Mouse (Mus musculus) limb, embryonic 10.5 days (tissue): ENCODE measurements at regions not wholly inside any gene's neighbourhood (a gene's known extent, or its start where the extent isn't known, plus 50 kb on each side); places are given as distances from the start of the nearest gene placed in this dataset.
A peak's percentile ranks its signal among the peaks of the same experiment; 100 is the strongest.

Experiments used
- DNase-seq: peaks from one replicate; pipeline ENCODE4 v3.0.0-alpha.2; 2017; ENCODE audit warnings: low spot score
- H3K27ac ChIP-seq: fragments of 300-500 bp; sonication (generic); 2 replicates; pipeline ENCODE4 v1.5.1; 2016; ENCODE audit warnings: mild to moderate bottlenecking
- H3K27me3 ChIP-seq: fragments of 300-500 bp; sonication (generic); 2 replicates; pipeline ENCODE4 v1.6.1; 2016; ENCODE audit warnings: low read depth, mild to moderate bottlenecking; ENCODE audit not compliant: poor library complexity, severe bottlenecking
- H3K36me3 ChIP-seq: fragments of 300-500 bp; sonication (generic); 2 replicates; pipeline ENCODE4 v1.6.1; 2016; ENCODE audit warnings: mild to moderate bottlenecking, moderate library complexity
- H3K4me1 ChIP-seq: fragments of 300-500 bp; sonication (generic); 2 replicates; pipeline ENCODE4 v1.6.1; 2016
- H3K4me3 ChIP-seq: fragments of 300-500 bp; sonication (generic); 2 replicates; pipeline ENCODE4 v1.5.1; 2016; ENCODE audit warnings: mild to moderate bottlenecking, moderate library complexity
- H3K9me3 ChIP-seq: fragments of 300-500 bp; sonication (generic); replicated peaks from 2 replicates; pipeline ENCODE4 v1.6.1; 2016; ENCODE audit warnings: mild to moderate bottlenecking
- WGBS: fragments of 180-500 bp; shearing (Covaris S2); methylation state at CpG from one replicate; pipeline ENCODE4 v1.1.7; 2016; 5-methylcytosine and 5-hydroxymethylcytosine counted together

DNA sequence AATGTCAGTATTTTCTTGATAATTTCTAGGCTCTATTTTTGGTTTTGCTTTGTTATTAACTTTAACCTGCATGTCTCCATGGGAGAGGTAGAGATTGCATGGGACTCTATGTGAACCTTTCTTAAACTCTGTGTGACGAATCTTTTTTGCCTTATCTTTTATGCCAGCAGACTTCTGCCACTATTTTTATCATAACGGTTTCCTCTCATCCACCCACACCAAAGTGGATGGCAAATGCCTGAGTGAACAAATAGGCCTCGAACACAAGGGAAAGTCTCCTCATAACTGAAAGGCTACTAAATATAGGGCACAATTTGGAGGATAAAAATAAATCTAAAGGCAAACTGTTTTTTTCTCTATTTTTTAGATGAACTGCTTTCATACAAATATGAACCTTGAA, 343.3 kb upstream of the Ctso start:
- Histone ChIP-seq H3K36me3 (no peaks in the 10 kb centered on the region), H3K4me1 (no peaks in the 10 kb centered on the region; the same call in 1 of the 2 replicates), H3K9me3 (no peaks in the 10 kb centered on the region), H3K27ac (no peak overlapping the region), H3K4me3 (no peak overlapping the region), H3K27me3 (no peaks in the 10 kb centered on the region)
- WGBS = 87% methylated on average over 3 of the region's 3 CpGs
- no peak for DNase-seq

DNA sequence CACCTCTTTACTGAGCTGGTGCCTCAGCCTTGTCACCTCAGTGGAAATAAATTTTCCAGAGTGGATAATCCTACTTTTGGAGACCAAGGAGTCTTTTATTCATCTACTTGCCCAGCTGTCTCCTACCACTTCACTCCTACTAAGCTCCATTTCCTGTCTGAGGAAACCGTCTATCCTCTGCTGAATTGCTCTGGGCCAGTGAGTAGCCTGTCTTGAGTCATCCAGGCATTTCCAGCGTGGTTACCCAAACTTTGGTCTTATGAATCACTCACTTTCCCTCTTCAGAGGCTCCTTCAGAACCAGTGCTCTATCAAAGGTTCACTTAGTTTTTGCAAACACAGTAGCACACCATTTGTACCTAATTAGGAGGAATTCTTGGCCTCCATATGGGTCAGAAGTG, 303.2 kb upstream of the Ctso start:
- H3K27ac ChIP-seq = no peak overlapping the region
- 55% methylated on average over 2 of the region's 2 CpGs for WGBS

DNA sequence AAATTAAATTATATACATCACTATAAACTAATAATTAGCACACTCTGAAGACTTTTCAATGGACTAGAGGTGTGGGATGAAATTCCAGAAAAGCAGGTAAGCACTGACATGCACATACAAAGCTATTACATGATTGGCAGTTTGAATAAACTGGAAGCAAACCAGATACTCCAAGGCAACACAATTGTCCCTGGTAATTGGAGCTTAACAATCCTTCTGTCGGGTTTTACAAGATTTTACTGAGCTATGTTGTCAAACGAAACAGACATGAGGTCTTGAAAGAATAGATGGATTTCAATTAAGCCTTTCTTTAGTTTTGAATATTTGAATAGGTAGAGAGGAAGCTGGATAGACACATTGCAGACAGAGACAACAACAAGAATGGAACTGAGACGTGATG, 273.9 kb upstream of the Ctso start:
- 53% methylated on average over 3 of the region's 3 CpGs for WGBS
- H3K4me3 ChIP-seq = no peak overlapping the region
- H3K27me3 ChIP-seq = no peaks in the 10 kb centered on the region
- no peak for DNase-seq
- no peak overlapping the region for H3K27ac ChIP-seq
- H3K4me1 ChIP-seq = peaks cover 5% of the 10 kb centered on the region; the same call in 1 of the 2 replicates
- no peaks in the 10 kb centered on the region for H3K36me3 ChIP-seq
- no peaks in the 10 kb centered on the region for H3K9me3 ChIP-seq

More for the DNA sequence above, 303.2 kb upstream of the Ctso start:
- no peak overlapping the region for H3K4me3 ChIP-seq
- H3K9me3 ChIP-seq = no peaks in the 10 kb centered on the region
- H3K4me1 ChIP-seq = no peaks in the 10 kb centered on the region
- no peak for DNase-seq
- H3K27me3 ChIP-seq = no peaks in the 10 kb centered on the region
- no peaks in the 10 kb centered on the region for H3K36me3 ChIP-seq

DNA sequence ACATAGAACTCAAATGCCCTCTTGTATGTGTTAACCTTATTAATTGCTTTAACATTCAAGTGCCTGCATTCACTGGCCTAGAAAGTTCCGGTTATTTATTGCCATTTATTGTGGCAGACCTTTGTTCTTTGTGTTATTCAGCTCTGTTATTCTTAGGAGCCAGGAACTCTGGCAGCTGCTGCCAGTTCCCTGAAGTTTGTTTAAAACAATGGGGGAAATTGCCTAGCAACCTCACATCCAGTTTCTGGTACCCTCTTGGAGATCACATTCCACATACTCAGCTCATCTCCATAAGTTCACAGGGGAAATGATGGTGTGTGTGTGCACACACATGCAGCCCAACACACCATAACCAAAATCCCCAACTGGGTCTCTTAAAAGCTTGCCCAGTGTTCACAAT, 270.8 kb upstream of the Ctso start:
- no peak overlapping the region for H3K4me3 ChIP-seq
- no peaks in the 10 kb centered on the region for H3K36me3 ChIP-seq
- no peaks in the 10 kb centered on the region for H3K27me3 ChIP-seq
- H3K9me3 ChIP-seq = no peaks in the 10 kb centered on the region
- WGBS = 67% methylated on average over 1 of the region's 1 CpGs
- peaks cover 5% of the 10 kb centered on the region; the same call in 1 of the 2 replicates for H3K4me1 ChIP-seq
- no peak overlapping the region for H3K27ac ChIP-seq
- DNase-seq = no peak

DNA sequence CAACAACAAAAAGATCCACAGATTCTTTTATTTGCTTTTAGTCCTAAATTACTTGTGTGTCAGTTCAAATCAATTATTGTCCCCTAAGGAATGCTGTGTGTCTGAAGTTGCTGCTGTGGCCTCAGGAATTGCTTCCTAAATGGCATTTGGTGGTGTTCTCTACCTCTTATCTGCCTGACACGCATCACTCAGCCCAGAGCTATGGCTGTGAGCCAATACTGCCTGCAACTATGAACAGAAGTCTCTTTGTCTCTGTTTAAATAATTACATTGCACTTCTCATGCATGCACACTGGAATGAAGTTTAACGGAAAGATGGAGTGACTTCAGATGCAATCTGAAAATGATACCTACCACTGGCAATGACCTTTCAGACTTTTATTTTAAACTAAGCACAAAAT, 266.1 kb upstream of the Ctso start:
- DNase-seq = no peak
- no peaks in the 10 kb centered on the region for H3K36me3 ChIP-seq
- H3K27ac ChIP-seq = no peak overlapping the region
- H3K4me1 ChIP-seq = peaks cover 5% of the 10 kb centered on the region; the same call in 1 of the 2 replicates
- no peaks in the 10 kb centered on the region for H3K27me3 ChIP-seq
- 68% methylated on average over 2 of the region's 2 CpGs for WGBS
- no peak overlapping the region for H3K4me3 ChIP-seq
- H3K9me3 ChIP-seq = no peaks in the 10 kb centered on the region

DNA sequence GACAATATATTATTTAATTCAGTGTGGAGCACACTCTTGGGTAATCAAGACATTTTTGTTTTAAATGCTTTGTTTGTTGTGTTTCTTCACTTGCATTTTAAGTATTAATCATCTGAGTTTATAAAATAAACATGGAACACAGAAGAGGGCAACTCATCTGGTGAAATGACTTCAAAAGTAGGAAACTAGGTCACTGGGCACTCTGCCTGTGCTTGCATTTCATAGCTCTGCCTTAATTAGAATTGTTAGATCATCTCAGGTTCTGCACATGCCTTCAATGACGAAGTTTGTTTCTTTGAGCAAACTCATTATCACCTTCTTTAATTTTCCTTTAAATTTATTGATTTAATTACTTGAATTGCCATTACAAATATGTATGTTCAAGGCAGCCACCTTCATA, 255.8 kb upstream of the Ctso start:
- no peak overlapping the region for H3K4me3 ChIP-seq
- WGBS = 75% methylated on average over 1 of the region's 1 CpGs
- no peaks in the 10 kb centered on the region for H3K9me3 ChIP-seq
- H3K4me1 ChIP-seq = no peaks in the 10 kb centered on the region
- no peaks in the 10 kb centered on the region for H3K36me3 ChIP-seq
- DNase-seq = no peak
- no peaks in the 10 kb centered on the region for H3K27me3 ChIP-seq
- H3K27ac ChIP-seq = no peak overlapping the region

DNA sequence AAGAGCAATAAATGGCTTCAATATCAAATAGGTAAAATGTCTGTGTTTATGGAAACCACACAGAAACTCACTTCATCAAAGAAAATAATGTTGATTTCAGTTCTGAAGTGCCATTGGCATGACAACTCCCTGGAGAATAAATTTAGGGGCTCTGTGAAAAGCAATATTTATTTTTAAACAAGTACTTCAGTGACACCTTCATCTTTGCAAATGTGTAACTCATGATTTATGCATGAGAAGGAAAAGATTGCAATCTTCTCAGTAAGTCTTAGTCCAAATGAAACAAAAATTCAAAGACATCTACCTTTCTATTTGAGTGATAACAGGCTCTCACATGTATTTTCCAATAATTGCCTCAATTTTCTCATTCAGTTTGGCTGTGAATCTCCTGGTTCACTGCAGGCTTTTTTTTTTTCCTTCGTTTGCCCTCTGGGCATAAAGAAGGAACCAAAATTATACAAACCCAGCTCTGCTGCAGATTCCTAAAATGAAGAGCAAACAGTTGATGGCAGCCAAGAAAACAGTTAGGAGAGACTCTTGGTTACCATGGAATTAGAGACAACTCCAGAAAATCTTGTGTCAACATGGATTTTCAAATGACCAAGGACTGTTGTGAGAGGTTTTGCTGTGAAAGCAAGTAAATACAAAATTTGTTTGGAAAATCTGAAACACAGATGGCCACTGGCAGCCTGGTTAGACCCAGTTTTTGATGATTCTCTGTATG, 230.3 kb upstream of the Ctso start:
- Histone ChIP-seq H3K4me1 (no peaks in the 10 kb centered on the region), H3K9me3 (no peaks in the 10 kb centered on the region), H3K4me3 (no peak overlapping the region), H3K36me3 (no peaks in the 10 kb centered on the region), H3K27me3 (no peaks in the 10 kb centered on the region), H3K27ac (no peak overlapping the region)
- WGBS = 52% methylated on average over 1 of the region's 1 CpGs
- no peak for DNase-seq

DNA sequence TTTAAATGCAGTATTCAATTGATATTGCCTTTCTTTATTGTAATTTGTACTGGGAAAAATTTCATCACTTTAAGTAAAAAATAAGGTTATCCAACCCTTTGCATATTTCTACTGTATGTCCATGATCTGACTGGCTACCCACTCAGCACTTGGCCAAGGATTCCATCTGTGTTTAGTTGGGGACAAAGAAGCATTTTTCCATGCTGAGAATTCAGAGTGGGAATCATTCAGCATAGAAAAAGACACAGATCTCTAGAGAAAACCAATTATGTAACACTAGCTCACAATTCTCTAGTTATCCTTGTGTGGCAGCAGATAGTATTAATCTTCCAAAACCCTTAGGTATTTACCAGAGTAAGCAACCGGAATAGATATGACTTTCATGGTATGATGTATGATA, 213.5 kb upstream of the Ctso start:
- no peak overlapping the region for H3K4me3 ChIP-seq
- WGBS = 94% methylated on average over 1 of the region's 1 CpGs
- no peaks in the 10 kb centered on the region for H3K27me3 ChIP-seq
- DNase-seq = no peak
- H3K36me3 ChIP-seq = no peaks in the 10 kb centered on the region
- no peaks in the 10 kb centered on the region for H3K9me3 ChIP-seq
- H3K27ac ChIP-seq = no peak overlapping the region
- no peaks in the 10 kb centered on the region for H3K4me1 ChIP-seq

DNA sequence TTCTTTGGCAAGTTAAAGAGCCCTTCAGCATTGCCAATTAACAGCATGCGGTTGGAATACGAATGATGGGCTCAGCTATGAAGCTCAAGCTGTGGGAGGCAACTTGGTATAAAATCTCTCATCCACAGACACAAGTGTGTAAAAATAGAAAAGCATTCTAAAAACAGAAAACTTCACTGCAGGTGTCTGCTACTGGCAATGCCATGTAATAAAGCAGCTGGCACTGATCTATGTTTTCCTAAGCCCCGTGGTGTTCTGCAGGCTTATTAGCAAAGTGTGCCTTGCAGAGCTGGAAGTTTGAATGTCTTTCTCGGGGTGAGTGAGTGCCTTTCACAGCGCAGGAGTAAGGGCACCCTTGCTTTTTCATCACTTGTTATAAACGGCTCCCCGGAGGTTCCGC, 196.9 kb upstream of the Ctso start:
- WGBS = 76% methylated on average over 8 of the region's 8 CpGs
- no peak overlapping the region for H3K4me3 ChIP-seq
- H3K27me3 ChIP-seq = no peaks in the 10 kb centered on the region
- no peaks in the 10 kb centered on the region for H3K9me3 ChIP-seq
- H3K4me1 ChIP-seq = 0 out of 2 replicates have a peak, but pooled peaks cover 4% of the 10 kb centered on the region
- no peak overlapping the region for H3K27ac ChIP-seq
- DNase-seq = no peak
- no peaks in the 10 kb centered on the region for H3K36me3 ChIP-seq

DNA sequence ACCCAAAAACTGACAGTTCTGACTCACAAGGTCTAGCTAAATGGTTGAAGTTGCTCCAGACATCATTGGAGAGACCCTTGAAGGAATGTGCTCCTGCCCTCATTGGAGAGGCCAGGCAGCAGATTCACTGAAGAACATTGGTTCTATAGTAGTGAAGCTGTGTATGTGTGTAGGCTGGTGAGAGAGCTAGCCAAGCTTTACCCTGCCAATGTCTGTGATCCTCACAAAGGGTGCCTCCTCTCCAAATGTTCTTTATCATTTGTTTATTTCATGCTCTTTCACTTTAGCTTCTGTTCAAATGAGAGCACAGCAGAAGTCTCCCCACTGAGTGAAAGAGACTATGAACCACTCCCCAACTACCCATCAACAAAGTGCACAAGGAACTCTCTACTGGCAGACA, 195.6 kb upstream of the Ctso start:
- no peak for DNase-seq
- H3K27me3 ChIP-seq = no peaks in the 10 kb centered on the region

DNA sequence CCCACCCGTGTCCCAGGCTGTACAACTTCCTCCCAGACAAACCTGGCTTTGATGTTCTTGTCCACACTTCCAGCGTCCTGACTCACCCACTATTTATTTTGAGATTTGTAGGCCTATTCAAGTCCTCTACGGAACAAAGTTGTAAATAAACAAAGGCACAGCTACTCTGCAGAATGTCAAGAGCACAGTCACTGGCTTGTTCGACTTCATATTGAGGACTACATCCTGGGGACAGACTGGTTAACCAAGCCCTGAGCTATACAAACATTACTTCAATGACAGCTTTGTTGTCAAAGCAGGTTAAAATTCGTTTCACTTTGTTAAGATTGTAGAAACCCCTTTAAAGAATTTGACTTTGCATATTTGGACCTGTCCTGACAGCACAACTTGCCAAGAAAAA, 190.3 kb upstream of the Ctso start:
- 38% methylated on average over 5 of the region's 5 CpGs for WGBS

More for the DNA sequence above, 195.6 kb upstream of the Ctso start:
- no peaks in the 10 kb centered on the region for H3K9me3 ChIP-seq
- 0 out of 2 replicates have a peak, but pooled peaks cover 5% of the 10 kb centered on the region for H3K4me1 ChIP-seq
- no peak overlapping the region for H3K27ac ChIP-seq
- no peaks in the 10 kb centered on the region for H3K36me3 ChIP-seq
- no peak overlapping the region for H3K4me3 ChIP-seq

DNA sequence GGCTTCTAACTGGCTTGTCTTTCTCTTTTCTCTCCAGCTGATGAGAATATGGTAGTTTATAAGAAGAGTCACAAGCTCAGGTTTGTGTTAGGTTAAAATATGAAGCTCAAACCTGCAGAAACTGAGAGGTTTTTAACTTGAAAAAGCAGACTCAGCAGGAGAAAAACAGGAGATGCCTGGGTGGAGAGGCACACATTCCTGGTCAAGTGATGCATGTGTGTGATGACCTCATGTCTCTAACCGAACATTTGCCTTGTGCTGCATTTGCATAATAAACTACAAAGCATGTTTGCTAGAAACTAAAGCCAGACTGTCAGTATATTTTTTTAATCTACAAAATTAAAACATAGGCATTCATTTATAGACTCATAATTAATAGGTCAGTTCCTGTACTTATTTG, 182.2 kb upstream of the Ctso start:
- H3K27ac ChIP-seq = peak overlapping the region; percentile 61
- no peaks in the 10 kb centered on the region for H3K9me3 ChIP-seq
- H3K27me3 ChIP-seq = no peaks in the 10 kb centered on the region
- no peaks in the 10 kb centered on the region for H3K36me3 ChIP-seq
- DNase-seq = no peak
- WGBS = 77% methylated on average over 1 of the region's 1 CpGs
- peaks cover 21% of the 10 kb centered on the region; the same call in 1 of the 2 replicates for H3K4me1 ChIP-seq
- no peak overlapping the region for H3K4me3 ChIP-seq

More for the DNA sequence above, 190.3 kb upstream of the Ctso start:
- no peak overlapping the region for H3K4me3 ChIP-seq
- H3K27ac ChIP-seq = 0 out of 2 replicates have a peak overlapping the region, but pooled peaks have one; percentile 14
- 0 out of 2 replicates have a peak, but pooled peaks cover 3% of the 10 kb centered on the region for H3K4me1 ChIP-seq
- no peaks in the 10 kb centered on the region for H3K36me3 ChIP-seq
- no peaks in the 10 kb centered on the region for H3K27me3 ChIP-seq
- no peak for DNase-seq
- H3K9me3 ChIP-seq = no peaks in the 10 kb centered on the region

DNA sequence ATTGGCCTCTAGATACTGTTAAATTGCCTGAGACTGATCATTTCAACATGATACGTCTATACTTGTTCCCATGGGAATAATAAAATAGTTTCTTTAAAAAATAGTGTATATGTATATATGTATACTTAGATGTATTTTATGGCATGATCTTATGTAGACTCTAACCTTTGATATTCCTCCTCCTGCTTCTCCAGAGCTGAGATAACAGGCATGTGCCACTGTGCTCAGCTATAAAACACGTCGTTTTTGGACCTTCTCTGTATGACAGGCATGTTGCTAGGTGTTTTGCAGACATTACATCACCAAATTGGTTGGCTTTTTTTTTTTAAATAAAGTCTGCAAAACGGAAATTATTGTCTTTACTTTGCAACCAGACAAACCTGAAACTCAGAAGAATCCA, 179.4 kb upstream of the Ctso start:
- Histone ChIP-seq H3K27ac (no peak overlapping the region), H3K36me3 (no peaks in the 10 kb centered on the region), H3K4me1 (peaks cover 21% of the 10 kb centered on the region; the same call in 1 of the 2 replicates), H3K4me3 (no peak overlapping the region), H3K9me3 (no peaks in the 10 kb centered on the region), H3K27me3 (no peaks in the 10 kb centered on the region)
- no peak for DNase-seq
- WGBS = 80% methylated on average over 4 of the region's 4 CpGs

DNA sequence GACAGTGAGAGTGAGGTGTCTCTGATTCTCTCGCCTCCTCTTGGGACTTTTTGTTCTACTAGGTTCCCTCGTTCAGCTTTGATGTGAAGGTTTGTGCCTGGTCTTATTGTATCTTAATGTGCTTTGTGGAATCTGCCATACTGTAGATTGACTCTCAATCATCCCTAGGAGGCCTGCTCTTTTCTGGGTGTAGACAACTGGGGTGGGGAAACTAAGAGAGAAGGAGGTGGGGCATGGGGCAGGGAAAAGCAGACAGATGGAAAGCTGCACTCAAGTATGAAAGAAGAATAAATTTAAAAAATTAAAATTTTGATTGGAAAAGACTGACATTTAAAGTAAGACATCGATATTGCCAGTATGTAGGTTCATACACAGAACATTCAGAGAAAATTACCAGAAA, 172.0 kb upstream of the Ctso start:
- WGBS = 89% methylated on average over 3 of the region's 3 CpGs
- peak overlapping the region; percentile 82 for H3K27ac ChIP-seq

More for the DNA sequence above, 172.0 kb upstream of the Ctso start:
- no peak for DNase-seq
- Histone ChIP-seq H3K4me3 (no peak overlapping the region), H3K36me3 (no peaks in the 10 kb centered on the region), H3K9me3 (no peaks in the 10 kb centered on the region), H3K4me1 (peaks cover 14% of the 10 kb centered on the region), H3K27me3 (no peaks in the 10 kb centered on the region)
